Mouse (Mus musculus) retina, adult 2 months (tissue): ENCODE results near the gene Sertad2.
A peak's percentile ranks its signal among the peaks of the same experiment; 100 is the strongest.

ENCODE experiments used
- DNase-seq: peaks from one replicate; pipeline ENCODE4 v3.0.0-alpha.2; 2012; ENCODE audit warnings: low read depth, low spot score

Sertad2 gene

DNA sequence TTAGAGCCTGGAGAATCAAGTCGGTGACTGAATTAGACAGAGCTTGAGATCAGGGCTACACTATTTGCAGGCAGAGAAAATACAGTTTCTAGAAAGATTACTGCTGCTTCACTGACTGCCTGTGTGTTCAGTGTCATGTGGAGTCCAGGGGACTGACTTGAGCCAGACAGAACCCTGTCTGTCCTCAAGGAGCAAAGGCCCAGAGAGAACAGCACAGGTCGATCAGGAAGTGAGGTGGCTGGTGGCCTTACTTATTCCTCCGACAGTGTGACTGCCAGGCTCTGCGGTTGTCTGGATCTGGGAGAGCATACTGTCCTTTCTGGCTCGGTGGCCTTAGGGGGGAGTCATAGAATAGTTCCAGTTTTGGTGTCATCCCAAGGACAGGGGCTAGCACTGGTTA, 137.7 kb downstream of the Sertad2 start:
- DNase-seq, result no peak

GRCm38 (mm10) chr11:20681679-20682078, 138.6 kb downstream of the Sertad2 start:
- no peak for DNase-seq

DNA sequence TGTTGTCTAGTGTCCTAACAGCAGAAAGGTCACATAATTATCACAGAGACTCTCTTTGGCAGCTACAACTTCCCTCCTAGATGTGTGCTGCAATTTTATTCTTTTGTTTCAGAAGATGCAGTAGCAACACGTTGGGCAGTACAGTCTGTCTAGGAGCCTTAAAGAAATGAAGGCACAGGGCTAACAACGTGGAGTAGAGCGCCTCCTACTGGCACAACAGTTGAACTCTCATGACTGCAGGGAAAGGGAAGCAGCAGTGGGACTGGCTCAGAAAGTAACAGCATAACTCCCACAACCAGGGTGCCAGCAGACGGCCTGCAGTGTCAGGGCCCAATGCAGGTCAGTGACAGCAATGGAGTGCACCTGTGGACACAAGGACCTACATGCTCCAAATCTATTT, 147.9 kb downstream of the Sertad2 start:
- peak; percentile 45 for DNase-seq
